Mouse (Mus musculus) gastrocnemius, postnatal 4 days (tissue): ENCODE results near the gene Cyp2j6. TPM values are rescaled to one million over a fixed set of nuclear protein-coding genes. Genes with fewer than 3 reads are reported as not detected.
"Not testable (repeated sequence)": the region's sequence is repeated elsewhere in the genome, so short reads cannot be mapped to it uniquely, and the experiment has no call there.

ENCODE experiments used
- DNase-seq, 2 experiments: peaks; one replicate each; pipeline ENCODE4 v3.0.0; 2021 to 2022; ENCODE audit warnings: low spot score in 2 of 2, mixed read lengths in 2 of 2
- long read RNA-seq, 2 experiments: library from polyadenylated mRNA; stranded (forward); transcript quantifications; one replicate each; pipeline ENCODE4 v2.0.0; 2021
- total RNA-seq, 2 experiments: library from RNA; stranded (reverse); gene quantifications; 2 replicates each; pipeline ENCODE4 v1.2.3; 2021

Cyp2j6 gene
- total RNA-seq: 1 to 10 TPM; 4.5 to 5.0 TPM
- long read RNA-seq, experiment 1, transcript Cyp2j6-201 (9 exons, 3,605 nt): major isoform, 7 of 8 reads
- long read RNA-seq, experiment 1, partial matches to known transcripts: 1 of 8 reads
- long read RNA-seq, experiment 1, other reads (novel, unspliced or antisense): 0 of 8 reads
- long read RNA-seq, experiment 2, partial matches to known transcripts: 1 of 5 reads
- long read RNA-seq, experiment 2, other reads (novel, unspliced or antisense): 0 of 5 reads

DNA sequence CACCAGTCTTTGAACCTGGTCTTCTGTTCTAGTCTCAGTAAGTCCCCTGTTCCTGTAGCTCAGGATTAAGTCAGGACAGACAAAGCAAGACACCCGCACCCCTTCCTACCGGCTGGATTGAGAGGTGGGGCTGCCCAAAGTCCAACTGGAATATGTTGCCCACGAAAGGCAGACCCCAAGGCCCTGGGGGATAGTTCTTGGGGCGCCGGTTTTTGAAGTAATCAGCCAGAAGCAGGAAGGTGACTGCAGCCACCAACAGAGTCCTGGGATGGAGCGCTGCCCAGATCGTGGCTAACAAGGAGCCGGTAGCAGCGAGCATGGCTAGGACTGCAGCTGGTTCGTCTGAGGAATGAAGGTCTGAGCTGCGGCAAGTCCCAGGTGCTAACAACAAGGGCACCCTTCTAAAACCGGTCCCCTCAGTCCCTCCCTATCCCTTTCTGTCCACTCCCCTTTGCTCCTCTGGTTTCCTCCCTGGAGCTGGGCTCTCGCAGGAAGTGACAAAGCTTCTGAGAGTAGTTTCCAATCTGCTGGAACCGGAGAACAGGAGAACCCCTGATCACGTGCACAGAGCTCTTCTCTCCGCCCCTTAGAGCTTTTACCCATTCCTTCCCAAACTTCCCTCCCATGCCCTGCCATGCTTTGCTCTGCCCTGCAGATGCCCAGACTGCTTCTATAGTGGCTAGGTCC, at the start of gene Cyp2j6:
Gene Cyp2j6 (minus strand): TSS at position 529 of the 687 bp plus-strand sequence.
- peak in 1 of 2 experiments; percentile 26 for DNase-seq

GRCm38 (mm10) chr4:96591791-96592150, 38.3 kb upstream of the Cyp2j6 start:
- peak in 1 of 2 experiments; percentile 52 for DNase-seq

DNA sequence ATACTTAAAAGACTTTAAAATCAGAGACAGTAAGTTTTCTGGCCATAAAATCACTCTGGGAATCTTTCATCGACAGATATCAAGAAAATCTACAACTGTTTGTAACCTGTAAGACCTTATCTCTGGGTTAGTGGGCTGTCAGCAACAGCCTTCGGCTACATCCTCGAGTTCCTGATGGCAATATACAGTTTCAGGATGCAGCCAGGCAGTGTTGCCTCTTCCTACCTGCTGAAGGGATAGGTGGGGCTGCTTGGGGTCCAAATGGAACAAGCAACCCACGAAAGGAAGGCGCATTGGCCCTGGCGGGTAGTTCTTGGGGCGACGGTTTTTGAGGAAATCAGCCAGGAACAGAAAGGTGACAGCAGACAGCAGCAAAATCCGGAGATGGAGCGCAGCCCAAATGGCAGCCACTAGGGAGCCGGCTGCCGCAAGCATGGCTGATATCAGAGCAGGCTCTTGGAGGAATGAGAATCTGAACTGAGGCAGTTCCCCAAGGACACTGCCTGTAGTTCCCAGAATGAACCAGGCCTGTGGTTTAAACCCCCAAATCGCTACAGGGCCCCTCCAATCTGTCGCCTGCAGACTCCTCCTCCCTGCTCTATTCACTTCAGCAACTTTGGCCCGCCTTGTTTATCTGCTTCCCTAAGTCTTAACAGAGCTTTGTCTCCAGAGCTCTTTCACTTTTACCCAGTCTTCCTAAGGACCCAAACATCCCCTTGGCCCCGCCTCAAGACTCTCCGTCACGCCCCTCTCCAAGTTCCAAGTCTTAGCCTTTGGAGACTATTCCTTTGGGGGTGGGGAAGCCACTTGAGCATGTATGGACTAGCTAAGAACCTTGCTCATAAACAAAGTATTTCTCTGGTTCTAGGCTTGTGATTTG, 37.7 kb upstream of the Cyp2j6 start, which contains the start of gene Cyp2j9:
Gene Cyp2j9 (minus strand): TSS at position 668 of the 880 bp plus-strand sequence.
- peak in 1 of 2 experiments; percentile 62 for DNase-seq

- no peak for DNase-seq
Measured at GRCm38 (mm10) chr4:96581425-96582088, 28.1 kb upstream of the Cyp2j6 start.

DNA sequence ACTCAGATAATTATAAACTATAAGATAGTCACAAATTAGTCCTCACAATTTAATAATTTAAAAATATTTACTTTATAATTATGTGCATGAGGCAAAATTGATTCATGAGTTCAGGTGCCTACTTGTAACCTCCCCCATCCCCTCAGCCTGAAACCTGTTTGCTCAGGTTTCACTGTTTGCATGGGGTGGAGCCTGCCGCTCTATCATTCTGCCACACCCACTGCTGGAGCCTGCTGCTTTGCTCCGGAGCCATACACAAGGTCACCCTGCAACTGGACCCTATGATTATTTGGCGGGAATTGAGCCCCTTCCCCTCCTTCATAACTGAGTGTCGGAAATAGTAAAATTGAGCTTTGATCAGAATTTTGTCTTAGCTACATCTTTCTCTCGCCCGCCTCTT, 26.9 kb upstream of the Cyp2j6 start:
- DNase-seq: not testable (repeated sequence)

DNA sequence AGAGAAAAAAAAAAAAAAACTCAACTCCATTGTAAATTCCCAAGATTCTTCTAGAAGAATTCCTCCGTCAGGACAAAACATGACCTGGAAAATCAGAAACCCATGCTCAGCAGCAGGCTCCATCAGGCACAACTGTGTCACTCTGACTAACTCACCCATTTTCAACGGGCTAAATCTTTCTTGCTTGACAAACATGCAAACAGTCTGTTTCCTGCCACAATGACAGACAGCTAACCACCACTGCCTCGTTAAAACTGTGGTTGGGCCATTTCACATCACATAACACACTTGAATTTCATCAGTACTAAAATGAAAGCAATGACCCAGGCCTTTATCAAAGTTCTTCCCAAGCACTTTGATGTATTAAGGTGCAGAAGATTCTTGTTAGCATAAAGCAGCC, 16.0 kb upstream of the Cyp2j6 start:
- DNase-seq: no peak

DNA sequence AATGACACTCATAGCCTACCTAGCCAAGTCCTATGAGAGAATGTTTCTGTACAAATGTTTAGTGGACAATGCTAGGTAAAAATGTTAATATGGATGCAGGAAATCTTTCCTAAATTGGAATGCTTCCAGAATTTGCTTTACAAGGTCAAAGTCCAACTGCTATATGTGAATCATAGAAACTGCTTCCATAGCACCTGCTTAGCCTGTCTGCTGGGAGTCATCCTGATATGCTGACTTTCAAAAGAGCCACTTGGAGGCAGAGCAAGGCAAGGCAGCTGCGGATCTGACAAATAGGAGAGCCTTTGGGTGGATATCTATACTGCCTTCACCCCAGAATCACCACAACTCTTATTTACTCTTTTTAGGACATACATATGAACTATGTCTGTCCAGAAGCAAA, 14.5 kb upstream of the Cyp2j6 start:
- DNase-seq: no peak

DNA sequence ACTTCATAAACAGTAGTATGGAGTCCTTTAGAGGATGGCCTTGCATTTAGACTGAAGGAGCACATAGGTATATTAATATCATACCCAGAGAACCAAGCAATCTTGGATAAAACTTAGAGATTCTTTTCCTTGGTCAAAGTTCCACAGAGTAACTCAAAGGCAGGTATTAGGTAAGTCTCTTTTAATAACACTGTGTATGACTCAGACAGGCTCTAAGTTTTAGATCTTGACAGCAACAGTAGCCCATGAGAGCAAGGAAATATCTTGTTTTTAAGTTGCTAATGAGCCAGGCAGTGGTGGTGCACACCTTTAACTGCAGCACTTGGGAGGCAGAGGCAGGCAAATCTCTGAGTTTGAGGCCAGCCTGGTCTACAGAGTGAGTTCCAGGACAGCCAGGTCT, 12.3 kb upstream of the Cyp2j6 start:
- DNase-seq: no peak

DNA sequence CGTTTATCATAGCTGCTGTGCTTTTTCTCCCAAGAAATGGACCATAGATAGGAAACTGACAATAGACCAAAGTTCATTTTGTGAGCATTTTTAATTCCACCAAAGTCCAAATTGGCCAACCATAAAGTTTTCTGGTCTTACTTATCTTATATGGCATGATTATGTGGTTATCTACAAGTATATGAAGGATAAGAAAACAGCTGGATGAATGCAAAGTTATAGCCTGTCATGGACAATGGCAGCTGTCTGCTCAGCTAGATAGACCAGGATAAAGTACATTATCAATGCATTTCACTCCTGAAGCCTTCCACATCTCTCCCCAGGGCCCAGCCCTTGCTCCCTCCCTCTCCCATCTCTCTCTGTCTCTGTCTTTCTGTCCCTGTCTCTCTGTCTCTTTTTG, 7.0 kb upstream of the Cyp2j6 start:
- DNase-seq: no peak

- DNase-seq: no peak
Measured at GRCm38 (mm10) chr4:96559781-96560180, 6.3 kb upstream of the Cyp2j6 start.

DNA sequence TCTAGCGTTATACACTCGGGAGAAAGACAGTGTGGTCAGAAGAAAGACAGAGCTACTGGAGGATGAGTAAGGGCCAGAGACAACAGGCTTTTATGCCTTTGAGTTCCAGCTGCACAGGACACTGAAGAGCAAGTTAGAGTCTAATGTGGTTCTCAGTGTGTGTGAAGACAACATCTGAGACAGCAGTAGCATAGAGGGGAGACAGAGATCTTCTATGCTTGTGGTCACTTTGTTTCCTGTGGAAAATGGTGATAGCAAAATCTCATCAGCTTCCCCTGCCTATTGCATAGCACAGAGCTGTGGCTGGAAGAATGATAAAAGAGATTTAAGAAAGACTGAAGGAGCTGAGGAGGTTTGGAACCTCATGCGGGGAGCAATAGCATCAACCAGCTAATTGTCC, 1.8 kb downstream of the Cyp2j6 start:
- no peak for DNase-seq

- DNase-seq: no peak
Measured at GRCm38 (mm10) chr4:96545976-96546375, 7.5 kb downstream of the Cyp2j6 start.

DNA sequence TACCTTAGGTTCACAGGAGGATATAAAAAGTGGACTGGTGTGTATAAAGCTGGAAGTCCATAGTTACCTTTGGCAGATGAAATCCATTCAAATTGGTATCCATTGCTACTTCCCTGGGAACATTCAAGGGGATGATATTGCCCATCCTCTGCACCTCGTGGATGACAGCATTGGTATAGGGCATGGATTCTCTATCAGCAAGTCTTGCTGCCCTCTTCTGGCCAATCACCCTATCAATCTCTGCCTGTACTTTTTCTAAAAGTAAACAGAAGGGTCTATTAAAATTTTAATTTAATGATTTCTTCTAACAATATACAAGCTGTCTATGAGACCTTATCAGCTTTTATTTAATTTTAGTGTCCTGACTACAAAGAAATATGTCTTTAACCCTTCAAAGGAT, 27.7 kb downstream of the Cyp2j6 start:
- no peak for DNase-seq

DNA sequence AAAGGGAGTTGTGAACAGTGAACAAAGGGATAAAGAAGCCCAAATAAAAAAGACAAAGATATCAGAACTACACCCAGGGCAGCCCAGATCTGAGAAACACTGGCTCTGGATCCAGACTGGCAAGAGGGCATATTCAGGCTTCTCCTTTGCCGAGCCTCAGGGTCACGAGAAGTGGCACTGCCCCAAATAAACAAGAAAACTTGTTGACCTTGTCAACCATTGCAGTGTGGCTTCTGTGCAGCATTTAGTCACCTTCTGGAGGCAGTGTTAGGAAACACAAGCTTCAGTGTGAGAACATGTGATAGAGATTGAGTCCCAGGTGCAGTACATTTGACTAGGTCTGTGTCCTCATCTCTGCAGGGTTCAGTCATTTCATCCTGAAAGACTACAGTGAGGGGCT, 31.2 kb downstream of the Cyp2j6 start:
- no peak for DNase-seq

GRCm38 (mm10) chr4:96510083-96510482, 43.4 kb downstream of the Cyp2j6 start:
- no peak for DNase-seq

- no peak for DNase-seq
Measured at GRCm38 (mm10) chr4:96507286-96507685, 46.2 kb downstream of the Cyp2j6 start, which contains the start of gene Cyp2j8. Gene Cyp2j8, minus strand, starts transcription at chr4:96507386.

Other genes with a start within 250 kb of the Cyp2j6 start
- gene Cyp2j11, start 205.0 kb downstream of the Cyp2j6 start, total RNA-seq: not detected
- not detected for gene Cyp2j8, start 46.3 kb downstream of the Cyp2j6 start, total RNA-seq
- gene Cyp2j9, start 37.9 kb upstream of the Cyp2j6 start, total RNA-seq: 1 to 10 TPM; 2.1 to 2.2 TPM
- gene Cyp2j5, start 110.5 kb upstream of the Cyp2j6 start, total RNA-seq: under 1 TPM in 1 of 2 experiments, not detected in 1; 0.29 TPM
- gene Gm12695, start 231.5 kb upstream of the Cyp2j6 start, total RNA-seq: not detected